Mouse (Mus musculus): Measurements from ENCODE around the gene Prss8. TPM values are rescaled to one million over a fixed set of nuclear protein-coding genes. Genes with fewer than 3 reads are reported as not detected.
"Not testable (repeated sequence)": the region's sequence is repeated elsewhere in the genome, so short reads cannot be mapped to it uniquely, and the experiment has no call there.

Prss8 gene
- total RNA-seq, 2 experiments from 2014 or later = 0.45 to 0.96 TPM

DNA sequence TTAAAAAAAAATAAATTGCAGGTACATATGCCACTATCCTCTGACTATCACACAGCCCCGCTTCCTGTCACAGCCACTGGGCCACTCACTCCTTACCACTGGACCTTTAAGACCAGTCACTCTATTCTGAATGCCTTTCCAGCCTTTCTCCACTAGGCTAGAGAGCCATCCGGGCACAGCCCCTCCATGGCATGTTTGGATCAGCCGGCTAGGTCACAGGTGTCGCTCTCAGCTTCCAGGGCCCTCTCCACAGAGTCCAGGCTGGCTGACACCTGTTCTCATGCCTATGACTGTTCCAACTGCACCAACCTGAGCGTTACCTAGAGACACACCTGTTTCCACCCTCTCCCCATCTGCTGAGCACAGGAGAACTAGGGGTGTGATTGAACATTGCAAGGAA is 1.3 kb downstream of the Prss8 start:
- no peak for DNase-seq

DNA sequence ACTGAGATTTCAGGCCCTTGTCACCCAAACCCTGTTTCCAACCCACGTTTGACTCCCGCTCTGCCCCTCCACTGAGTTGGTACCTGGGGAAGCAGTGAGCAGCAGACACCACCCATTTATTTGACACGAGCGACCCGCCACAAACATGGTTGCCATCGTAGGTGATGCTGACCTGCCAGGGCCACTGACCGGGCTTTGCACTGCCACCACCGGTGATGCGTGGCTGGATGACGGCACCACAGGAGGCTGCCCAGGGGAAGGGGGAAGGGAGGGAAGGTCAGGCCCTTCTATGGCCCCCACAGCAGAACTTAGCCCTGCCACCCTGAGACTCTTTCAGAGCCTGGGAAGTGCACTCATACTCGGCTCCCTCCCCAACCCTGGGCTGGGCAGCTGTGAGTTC is 2.2 kb downstream of the Prss8 start:
- DNase-seq = no peak

DNA sequence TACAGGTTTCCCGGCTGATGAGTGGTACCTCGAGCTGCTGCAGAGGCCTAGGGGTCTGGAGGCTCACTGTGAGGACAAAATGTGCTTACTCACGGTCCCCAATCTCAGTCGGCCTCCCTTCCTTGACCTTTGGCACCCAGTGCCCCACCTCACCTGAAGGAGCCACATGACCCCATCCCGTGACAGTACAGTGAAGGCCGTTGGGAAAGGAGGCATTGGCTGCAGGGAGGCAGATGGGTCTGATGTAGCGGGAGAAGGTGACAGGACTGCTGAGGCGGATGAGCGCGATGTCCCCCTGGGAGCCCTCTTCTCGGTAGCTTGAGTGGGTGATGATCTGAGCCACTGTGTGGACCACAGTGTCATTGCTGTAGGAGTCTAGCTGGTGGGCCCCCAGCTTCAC is 3.1 kb downstream of the Prss8 start:
- no peak for DNase-seq

DNA sequence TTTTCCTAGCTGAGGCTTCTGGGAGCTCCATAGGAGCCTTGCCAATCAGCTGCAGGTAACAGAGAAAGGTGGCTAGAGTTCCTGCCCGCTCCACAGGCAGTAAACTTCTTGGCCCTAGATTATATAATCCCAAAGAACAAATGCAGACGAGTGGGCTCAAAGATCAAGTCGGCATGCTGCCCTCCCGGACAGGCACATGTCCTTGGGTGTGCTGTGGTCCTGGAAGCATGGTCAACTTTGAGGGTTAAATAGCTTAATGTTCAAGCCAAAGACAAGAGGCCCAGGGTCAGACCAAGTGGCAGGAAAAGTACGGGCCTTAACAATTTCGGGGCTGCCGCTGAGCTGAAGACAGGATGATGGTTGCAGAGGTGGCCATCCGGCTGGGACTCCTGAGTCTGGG is 3.8 kb downstream of the Prss8 start:
- no peak for DNase-seq

DNA sequence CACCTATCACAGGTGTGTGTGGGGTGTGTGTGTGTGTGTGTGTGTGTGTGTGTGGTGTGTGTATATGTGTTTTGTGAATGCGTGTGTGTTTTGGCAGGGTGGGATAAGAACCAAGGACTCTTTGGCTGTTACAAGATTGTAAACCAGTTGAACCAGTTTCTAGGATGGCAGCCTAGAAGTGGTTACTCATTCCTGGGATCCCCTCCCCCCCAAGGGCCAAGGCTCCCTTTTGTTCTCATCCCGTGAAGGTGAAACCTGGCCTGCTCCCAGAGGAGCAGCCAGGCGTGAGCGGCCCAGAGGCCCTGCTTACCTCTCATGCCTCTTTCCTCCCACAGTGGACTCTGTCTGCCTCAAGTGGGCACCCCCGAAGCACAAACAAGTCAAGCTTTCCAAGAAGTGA is 4.7 kb downstream of the Prss8 start:
- no peak for DNase-seq

DNA sequence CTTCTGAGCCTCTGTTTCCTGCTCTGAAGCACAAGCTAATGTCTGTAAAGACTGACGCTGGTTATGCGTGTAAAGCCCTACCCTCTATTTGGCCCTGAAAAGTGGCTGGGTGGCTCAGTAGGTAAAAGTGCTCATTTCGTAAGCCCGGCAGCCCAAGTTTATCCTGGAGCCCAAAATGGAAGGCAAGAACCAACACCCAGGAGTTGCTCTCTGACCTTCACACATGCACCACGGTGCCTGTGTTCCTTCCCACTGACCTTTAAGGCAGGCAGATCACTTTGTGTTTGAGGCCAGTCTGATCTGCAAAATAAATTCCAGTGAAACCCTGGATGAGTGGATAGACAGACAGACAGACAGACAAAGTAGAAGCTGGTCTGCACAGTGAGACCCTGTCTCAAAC is 6.2 kb downstream of the Prss8 start:
- no peak for DNase-seq

DNA sequence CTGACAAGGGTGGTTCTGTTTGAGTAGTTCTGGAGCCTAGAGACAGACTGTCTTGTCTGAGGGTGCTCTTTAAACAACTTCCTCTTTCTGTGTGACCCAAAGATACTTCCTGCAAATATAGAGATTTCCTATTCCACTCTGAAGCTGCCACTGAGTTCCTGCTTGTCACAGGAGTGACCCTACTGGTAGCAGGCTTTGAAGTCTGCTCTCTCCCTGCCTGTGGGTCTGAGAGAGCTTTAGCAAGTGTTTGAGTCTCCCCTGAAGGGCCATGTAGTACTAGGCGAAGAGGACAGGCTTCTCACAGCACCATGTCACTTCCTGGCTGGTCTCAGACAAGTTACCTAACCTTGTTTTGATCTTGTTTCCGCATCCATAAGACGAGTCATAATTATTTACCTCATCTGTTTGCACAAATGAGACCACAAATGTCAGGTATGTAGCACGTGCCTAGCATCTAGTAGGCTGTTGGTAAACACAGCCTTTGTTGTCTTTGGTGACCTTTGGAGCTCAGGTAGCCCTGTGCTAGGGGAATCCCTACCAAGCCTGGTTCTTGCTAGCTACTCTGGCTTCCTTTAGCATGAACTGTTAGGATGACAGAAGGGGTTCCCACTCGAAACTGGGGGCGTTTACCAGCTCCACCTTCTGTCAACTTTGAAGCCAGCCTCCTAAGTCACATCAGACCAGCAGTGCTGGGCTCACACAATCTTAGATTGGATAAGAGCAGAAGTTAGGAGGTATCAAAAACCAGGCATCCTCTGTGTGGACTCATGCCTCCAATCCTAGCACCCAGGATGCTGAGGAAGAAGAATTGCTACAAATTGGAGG is 7.2 kb downstream of the Prss8 start:
- no peak for DNase-seq

DNA sequence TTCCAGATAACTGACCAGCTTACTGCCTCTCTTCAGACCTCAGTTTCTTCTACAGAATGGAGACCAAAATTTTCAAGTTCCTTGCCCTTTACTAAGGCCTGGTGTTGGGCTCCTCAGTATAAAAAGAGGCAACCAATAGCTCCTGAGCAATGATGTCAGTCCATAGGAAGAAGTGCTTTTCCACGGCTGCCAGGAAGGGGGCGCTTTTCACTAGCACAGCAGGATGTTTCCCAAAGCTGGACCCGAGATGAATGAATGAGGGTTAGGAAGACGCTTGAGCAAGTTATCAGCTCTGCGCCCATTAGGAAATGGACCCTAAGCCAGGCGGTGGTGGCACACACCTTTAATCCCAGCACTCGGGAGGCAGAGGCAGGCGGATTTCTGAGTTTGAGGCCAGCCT is 8.4 kb downstream of the Prss8 start:
- DNase-seq = no peak

DNA sequence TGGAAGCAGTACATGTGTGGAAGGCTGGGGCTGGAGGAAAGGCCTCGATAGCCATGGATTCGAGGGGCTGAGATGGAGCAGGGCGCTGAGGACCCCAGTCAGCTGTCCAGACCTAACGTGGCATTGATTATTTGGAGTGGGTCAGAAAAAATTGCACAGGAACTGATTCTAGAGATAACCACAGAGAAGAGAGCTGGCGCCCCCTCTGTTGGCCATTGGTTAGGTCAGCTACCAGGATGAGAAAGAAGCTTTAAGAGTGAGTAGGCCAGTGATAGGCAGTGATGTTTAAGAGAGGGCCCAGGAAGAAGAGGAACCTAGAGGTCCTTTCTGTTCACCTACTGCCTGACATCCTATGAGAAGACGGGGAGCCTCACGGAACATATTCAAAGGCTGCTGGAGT is 10.6 kb downstream of the Prss8 start:
- no peak for DNase-seq

DNA sequence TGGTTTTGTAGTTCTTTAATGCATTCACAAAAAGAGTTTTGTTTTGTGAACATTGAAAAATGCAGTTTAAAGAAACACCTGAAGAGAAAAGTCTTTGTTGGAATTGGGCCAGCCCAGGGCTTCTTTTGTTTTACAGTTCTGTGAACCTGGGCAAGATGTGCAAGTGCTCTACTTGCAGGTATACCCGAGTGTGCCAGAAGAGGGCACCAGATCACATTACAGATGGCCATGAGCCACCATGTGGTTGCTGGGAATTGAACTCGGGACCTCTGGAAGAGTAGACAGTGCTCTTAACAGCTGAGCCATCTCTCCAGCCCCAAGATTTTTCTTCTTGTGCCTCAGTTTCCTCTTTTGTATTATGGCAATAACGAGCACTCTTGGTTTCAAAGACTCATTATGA is 11.7 kb downstream of the Prss8 start:
- DNase-seq = peak; percentile 65

DNA sequence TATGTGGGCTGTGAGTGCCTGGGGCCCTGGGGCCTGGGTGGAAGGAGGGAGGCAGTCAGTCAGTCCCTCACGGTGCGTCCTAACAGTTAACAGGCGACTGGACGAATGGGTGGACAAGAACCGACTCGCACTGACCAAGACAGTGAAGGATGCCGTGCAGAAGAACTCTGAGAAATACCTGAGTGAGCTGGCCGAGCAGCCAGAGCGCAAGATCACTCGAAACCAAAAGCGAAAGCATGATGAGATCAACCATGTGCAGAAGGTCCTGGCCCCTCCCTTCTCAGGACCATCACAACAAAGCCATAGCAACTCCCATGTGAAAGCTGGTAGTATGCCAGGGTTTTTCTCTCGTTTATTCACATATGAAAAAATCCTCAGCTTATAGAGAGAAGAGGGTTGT is 14.6 kb downstream of the Prss8 start:
- DNase-seq = no peak

DNA sequence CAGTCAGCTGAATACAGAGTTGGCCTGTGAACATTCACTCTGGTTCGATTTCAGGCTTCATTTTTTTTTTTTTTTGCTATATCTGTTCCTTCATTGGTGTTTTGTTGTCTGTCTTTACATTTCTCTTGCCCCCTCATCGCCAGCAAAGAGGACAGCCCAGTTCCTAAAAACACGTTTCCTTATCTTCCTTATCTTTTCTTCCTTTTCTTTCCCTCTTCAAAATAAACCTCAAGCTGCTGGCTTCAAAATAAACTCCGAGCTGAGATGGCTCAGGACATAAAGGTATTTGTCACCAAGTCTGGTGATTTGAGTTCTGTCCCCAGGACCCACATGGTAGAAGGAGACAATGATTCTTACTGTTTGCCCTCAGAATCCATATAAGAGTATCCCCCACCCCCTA is 17.0 kb downstream of the Prss8 start:
- no peak for DNase-seq

DNA sequence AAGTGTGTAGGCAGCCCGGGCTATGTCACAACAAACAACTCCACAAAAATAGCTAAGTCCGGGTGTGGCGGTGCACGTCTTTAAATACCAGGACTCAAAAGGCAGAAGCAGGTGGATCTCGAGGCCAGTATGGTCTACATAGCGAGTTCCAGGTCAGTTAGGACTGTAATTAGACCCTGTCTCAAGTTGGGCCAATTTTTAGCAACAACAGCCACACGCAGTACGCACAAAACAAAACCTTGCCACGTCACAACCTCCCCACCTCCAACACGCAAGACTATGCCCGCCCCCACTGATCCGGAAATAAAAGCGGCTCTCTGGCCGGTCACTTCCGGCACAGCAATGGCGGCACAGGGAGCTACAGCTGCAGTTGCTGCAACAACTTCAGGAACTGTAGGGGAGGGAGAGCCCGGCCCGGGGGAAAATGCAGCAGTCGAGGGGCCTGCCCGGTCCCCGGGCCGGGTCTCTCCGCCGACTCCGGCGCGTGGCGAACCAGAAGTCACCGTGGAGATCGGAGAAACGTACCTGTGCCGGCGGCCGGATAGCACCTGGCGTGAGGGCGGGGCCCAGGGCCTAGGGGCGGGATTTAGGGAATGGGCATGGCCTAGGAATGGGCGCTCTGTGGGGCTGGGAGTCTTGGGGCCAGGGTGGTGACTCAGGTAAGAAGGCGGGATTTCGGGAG is 17.6 kb downstream of the Prss8 start, which contains the start of gene Kat8:
Gene Kat8, plus strand, starts transcription at position 327 of the 682 bp plus-strand sequence.
- peak; percentile 95 for DNase-seq

DNA sequence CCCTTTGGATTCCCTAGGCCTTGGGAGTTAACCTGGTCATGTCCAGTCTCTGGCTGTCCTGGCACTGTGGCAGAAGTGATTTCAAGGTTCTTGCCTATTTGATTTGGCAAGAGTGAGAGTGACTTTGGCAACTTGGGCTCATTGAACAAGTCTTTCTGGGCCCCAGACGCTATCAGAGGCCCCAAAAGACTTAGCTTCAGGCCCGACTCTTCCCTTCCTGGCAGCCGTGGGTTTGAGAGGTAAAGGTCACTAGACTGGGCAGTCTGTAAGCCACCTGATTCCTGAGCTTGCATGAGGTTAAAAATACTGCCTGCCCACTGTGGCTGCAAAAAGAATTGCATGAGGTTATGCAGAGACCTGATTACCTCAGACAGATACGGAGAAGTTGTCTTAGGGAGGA is 21.2 kb downstream of the Prss8 start:
- DNase-seq = peak; percentile 47

DNA sequence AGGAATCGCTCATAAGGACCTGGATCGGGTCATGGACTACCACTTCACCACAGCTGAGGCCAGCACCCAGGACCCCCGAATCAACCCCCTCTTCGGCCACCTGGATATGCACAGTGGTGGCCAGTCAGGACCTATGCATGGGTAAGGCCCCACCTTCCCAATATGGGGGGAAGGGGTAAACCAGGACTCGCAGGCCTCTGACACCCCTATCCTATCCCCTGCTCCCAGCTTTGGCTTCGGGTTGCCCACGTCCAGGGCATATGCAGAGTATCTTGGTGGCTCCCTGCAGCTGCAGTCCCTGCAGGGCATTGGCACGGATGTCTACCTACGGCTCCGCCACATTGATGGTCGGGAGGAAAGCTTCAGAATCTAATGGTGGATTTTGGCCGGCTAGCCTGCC is 22.0 kb downstream of the Prss8 start:
- DNase-seq = no peak

DNA sequence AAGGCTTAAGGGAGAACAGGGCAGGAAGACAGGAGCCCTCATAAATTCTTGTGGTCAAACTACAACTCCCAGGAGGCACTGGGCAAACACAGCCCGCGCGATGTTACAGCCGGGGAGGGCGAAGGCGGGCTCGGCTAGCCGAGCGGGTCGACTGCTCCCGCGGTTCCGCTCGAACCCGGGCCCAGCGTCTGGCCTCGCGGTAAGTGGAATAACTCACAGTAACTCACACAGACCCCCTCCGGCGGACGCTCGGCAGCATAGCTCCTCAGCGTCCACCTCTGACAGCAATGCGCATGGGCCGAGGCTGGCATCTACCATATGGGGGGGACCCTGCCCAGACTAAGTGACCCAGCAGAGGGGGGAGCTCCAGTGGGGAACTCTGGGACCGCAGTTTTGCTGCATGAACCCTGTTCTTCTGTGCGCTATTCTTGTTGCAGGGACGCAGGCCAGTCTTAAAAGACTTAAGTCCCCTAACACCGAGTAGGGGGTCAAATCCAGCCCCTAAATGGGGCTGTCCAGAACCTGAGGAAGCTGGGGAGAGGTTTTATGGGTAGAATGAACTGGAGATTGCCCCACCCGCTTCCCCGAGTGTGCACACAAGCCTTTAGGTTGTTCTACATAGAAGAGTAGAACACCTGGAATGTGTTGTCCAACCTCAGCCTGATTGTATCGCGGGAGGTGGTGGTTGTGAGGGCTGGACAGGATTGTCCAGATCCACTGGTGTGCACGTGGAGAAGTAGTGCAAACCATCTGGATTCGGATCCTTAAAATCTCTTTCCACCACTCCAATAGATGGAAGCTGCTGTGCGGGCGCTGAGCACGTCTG is 25.7 kb downstream of the Prss8 start, which contains the start of gene Bckdk:
Gene Bckdk, plus strand, starts transcription at position 112 of the 826 bp plus-strand sequence.
- peak; percentile 85 for DNase-seq

DNA sequence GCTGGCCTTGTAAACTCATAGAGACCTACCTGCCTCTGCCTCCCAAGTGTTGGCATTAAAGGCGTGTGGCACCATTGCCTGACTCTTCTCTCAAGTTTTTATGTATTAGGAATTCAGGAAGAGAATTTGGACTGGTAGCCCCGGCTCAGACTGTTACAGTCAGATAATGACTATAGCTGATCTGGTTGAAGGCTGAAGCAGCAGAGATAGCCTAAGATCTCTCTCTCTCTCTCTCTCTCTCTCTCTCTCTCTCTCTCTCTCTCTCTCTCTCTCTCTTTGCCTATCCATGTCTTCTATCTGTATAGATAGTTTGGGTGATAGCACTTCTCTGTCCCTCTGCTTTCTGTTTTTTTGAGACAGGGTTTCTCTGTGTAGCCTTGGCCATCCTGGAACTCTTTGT is 28.1 kb downstream of the Prss8 start:
- no peak for DNase-seq

DNA sequence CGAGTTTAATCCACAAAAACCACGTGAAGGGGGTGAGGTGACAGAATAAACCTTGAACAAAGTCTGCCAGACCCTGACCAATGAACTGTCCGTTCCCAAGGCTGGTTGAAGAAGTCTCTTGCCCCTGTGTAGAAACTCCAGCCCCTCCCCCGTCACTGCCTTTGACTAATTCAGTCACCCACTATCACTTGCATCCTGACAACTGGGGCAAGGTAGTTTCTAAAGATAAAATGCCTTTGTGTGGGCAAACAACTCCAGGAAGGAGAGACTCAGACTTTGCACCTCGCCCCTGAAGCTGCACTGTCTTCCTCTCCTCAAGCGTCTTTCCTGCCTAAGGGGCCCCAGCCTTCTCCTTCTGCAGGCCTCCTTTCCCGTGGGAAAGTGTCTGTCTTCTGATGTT is 29.9 kb downstream of the Prss8 start:
- no peak for DNase-seq

DNA sequence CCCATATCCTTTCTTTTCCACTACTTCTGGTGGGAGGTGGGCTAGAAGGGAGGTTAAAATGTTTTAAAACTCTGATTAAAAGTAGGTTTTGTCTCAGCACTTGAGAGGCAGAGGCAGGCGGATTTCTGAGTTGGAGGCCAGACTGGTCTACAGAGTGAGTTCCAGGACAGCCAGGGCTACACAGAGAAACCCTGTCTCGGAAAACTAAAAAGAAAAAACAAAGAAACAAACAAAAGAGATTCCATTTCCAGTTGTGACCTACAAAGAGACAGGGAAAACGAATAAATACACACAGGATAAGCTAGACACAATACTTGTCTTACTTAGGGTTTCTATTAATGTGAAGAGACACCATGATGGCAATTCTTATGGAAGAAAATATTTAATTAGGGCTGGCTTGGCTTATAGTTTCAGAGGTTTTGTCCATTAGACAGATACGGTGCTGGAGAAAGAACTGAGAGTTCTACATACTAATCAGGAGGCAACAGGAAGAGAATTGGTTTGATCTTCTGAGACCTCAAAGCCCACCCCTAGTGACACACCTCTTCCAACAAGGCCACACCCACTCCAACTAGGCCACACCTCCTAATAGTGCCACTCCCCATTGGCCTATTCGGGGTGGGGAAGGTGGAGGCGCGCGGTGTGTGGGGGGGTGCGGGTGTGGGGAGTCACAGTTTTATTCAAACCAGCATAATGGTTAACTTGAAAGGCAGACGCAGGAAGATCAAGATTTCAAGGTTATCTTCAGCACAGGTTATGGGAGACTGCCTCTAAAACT is 31.5 kb downstream of the Prss8 start:
- DNase-seq = no peak

DNA sequence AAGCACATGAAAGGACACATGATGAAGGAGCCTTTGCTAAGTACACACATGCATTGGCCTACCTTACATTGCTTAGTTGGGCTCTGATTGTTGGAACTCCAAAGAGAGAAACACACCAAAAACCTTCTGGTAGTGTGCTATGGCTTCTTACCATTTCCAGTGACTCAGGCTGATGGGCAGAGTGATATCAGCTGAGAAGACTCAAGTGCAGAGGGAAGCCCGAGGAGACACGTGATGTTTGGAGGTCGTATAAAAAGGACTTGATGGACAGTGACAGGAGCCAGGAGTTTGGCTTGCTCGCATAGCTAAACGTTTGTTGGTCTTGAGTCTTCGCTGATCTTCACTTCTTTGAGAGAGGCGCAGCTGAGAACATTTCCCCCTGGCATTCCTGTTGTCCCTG is 32.4 kb downstream of the Prss8 start:
- no peak for DNase-seq

DNA sequence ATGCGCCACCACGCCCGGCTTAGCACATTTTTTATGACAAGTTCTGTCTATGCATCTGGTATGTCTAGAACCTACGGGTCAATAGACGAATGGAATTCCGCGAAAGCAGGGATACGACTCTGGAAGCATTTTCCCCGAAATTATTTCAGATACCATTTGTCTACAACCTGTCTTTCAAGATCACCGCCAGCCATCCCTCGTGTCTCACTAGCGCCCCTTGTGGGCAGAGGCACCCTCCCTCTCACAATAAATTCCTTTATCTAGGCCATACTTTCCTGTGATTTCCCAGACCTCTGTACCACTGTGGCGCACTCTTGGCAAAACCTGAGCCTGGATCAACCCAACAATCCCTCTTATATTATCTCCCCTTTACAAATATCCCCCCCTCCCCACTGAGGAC is 33.5 kb downstream of the Prss8 start:
- DNase-seq = peak; percentile 69

DNA sequence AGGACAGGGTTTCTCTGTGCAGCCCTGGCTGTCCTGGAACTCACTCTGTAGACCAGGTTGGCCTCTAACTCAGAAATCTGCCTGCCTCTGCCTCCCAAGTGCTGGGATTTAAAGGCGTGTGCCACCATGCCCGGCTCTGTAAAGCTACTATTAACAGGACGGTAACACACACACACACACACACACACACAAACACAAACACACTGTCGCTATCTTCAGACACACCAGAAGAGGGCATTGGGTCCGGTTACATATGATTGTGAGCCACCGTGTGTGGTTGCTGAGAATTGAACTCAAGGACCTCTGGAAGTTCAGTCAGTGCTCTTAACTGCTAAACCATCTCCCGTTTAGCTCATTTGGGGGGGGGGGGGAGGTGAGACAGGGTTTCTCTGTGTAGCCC is 34.0 kb downstream of the Prss8 start:
- DNase-seq = not testable (repeated sequence)
